Mouse (Mus musculus): Measurements from ENCODE around the gene Suv39h2. TPM values are rescaled to one million over a fixed set of nuclear protein-coding genes. Genes with fewer than 3 reads are reported as not detected.

Gene Suv39h2
- total RNA-seq (2022), result 1 to 10 TPM in 2 of 4 experiments, under 1 TPM in 2; 0.56 to 1.5 (median 1.0) TPM

DNA sequence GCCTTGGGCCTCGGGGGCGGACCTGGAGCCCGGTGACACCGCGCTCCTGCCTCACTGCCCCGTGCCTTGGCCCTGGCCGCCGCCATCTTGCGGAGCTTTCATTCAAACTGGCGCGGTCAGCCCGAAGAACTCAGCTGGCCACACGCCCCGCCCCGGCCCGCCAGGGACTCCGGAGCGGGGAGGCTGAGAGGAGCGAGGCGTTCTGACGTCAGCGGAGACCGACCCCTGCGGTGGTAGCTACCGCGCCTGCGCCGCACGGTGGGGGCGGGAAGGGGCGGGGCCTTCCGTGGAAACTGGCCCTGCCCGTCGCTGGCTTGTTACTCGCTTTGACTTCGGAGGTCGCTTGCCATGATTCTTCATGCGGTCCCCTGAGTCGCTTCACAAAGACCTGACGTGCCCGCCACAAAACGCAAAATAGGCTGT, at the start of gene Suv39h2:
Gene Suv39h2 (minus strand): TSS at position 171 of the 423 bp plus-strand sequence.
- peak; percentile 96 for DNase-seq (ENCODE audit: low spot score)

DNA sequence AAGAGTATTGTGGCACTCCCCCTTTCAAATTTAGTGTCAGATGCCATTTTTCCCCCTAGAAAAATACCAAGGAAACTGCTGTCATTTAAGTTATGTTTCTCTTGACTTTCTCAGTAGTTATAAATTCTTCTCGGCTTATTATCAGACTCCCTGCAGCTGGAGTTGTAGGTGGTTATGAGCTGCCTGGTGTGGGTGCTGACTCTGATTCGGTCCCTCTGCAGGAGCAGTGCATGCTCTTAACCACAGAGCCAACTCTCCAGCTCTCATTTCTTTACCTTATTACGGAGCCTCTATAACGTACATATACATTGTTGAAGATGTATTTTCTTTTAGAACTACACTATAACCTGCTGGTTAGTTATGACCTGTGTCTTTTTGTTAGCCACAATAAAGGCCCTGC, 47.7 kb upstream of the Suv39h2 start:
- no peak for DNase-seq (ENCODE audit: low spot score)

DNA sequence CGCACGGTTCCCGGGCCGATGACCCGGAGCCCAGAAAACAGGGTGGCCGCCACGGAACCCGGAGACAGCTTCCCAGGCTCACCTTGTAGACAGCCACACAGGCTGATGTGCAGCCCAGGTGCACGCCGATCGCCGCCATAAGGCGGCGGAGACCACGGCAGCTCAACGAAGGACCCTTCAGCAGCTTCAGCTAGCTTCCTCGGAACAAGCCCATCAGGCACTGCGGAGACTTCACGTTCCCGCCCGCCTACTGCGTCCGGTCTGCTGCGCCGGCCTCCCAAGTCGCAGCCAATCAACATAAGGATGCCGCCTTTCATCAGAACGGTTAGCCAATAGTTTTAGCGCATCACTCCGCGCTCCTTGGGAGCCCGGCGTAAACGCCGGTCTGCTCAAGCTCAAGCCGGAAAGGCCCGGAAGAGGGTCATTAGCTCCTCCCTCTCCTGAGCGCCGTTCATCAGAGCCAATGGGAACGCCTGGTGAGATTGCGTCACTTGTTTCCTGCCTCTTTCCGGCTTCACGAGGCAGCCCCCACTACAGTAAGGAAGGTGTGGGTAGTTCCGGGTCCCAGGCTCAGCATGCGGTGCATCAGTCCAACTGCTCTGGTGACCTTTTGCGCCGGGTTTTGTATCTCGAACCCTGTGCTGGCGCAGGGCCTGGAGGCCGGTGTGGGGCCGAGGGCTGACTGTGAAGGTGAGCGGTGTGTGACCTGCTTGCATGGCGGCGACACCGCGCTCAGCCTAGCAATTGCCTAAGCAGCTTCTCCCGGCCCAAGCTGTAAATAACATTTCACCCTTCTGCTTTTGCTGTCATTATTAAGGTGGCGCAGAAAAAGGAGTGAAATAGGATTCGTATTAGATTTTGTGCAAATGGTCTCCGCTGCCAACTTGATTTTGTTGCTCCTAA, 38.0 kb upstream of the Suv39h2 start, which contains the start of the genes Gm45902, Hspa14 and Cdnf:
Gene Gm45902 (minus strand): TSS at position 239 of the 903 bp plus-strand sequence.
Gene Hspa14 (minus strand): TSS at position 263 of the 903 bp plus-strand sequence.
Gene Cdnf (plus strand): TSS at position 479 of the 903 bp plus-strand sequence.
- DNase-seq (ENCODE audit: low spot score), result peak; percentile 98

DNA sequence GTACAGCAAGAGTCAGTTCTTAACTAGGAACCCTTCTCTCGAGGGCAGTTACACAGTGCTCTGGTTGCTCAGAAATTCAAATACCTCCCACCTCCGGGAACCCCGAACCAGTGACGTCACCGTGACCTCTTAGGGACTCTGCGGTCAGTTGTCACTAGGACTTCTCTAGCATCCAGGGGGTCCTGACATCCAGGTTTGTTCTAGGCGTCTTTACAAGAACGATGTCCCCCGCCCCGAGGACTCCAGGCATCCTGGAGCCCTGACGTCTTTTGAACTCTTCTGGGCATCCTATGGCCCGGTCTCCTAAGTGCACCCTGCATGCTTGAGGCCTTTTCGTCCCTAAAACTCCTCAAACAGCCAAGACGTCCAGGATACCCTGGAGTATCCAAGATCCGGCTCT, 37.2 kb upstream of the Suv39h2 start:
- no peak for DNase-seq (ENCODE audit: low spot score)

DNA sequence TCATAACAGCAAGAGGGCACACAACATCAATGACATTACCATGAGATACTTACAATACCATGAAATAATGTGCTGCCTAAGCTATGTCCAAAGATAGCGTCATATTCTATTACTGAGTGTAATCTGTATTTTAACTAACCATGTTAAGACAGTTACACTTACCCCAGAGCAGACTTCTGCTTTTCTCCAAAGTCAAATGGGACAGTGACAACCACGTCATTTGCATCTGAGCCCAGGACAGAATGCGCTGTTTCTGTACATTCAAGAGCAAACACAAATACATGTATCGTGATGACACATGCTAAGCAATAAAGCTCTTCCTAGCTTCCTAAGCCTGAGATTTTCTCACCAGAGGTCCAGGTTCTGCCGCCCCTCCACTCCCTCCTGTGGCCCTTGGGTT, 26.1 kb upstream of the Suv39h2 start:
- DNase-seq (ENCODE audit: low spot score), result no peak

DNA sequence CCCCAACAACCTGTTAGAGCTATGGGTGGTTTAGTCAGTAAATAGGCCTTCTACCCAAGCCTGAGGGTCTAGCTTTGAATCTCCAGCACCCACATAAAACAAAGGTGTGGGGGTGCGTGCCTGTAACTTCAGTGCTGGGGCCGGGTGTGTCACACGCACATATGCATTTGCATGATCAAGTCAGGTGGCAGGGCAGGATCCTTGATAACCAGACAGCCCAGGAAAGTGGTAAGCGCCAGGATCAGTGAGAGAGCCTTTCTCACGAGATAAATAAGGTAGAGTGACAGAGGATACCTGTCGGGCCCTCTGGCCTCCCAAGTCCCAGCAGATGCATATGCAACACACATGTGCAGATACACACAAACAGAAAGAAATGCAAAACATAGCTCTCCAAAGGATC, 24.7 kb upstream of the Suv39h2 start:
- DNase-seq (ENCODE audit: low spot score), result no peak

DNA sequence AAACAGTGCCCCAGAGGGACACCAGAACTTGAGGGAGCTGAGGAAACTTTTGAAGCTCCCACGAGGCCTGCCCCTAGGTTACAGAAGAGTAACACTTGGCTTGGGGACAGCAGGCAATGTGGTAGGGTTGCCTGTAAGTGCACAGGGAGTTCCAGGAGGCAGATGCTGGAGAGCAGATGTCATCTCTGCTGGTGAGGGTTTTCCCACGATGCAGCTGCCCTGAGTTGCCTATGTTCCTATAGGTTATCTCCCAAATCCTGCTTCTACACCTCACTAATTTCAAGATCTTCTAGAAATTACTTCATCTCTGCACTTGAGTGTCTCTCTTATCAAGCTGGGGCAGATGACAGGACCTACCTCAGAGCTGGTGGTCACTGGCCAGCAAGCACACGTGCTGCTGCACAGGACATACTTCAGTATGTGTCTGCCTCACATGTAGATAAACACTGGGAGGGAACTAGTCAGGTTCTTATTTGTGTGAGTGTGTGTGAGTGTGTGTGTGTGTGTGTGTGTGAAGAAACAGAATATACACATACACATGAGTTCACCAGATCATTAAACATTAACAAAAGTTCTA, 19.1 kb upstream of the Suv39h2 start:
- no peak for DNase-seq (ENCODE audit: low spot score)

DNA sequence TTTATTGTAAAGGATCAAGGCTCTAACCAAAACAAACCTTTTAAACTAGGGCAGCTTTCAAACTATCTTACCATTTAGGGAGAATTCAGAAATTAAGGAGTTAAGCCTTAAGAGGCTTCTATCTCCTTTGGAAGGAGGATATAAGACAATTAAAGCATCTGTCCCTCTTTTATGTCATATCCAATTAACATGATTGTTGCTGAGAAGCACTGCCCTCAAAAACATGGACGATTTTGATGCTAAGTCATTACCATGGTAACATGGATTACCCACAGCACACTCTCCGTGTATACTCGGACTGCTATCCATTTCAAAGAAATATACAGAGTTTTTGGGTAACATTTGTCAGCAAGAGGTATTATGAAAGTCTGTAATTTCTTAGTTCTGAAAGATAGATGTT, 15.0 kb upstream of the Suv39h2 start:
- DNase-seq (ENCODE audit: low spot score), result no peak

DNA sequence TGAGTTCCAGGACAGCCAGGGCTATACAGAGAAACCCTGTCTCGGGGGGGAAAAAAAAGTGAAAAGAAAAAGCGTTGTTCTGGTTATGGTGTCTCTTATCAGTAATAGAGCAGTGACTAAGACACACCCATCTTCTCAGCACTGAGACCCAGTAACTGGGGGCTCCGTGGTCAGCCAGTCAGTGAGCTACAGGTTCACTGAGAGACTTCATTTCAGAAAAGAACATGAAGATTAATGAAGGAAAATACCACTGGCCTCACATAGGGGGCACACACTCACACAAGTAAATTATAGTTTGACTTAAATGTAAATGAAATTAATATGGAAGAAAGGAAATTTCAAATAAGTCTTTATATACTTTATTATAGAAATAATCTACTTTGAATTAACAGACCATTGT, 5.4 kb upstream of the Suv39h2 start:
- no peak for DNase-seq (ENCODE audit: low spot score)

DNA sequence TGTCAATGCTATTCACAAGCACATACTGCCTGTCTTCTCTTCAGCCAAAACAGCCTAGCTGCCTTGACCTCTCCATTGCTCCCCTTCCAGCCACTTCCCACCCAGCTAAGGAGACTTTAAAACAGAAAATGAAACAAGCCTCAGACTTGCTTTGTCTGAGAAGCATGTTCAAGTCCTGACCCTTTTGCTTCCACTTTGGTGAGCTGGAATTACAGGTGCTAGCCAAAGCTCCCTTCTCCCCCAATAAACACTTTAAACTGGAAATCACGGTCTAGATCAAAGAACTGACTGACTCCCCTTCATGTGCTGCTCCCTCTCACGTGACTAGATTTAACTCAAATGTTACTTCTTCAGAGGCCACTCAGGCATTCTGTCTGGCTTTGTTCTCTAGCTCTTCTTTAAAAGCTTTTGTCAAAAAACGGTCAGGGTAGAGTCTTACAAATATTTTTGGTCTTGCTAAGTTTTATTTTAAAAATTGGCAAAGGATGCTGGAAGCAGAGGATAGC, 968 bp upstream of the Suv39h2 start:
- DNase-seq (ENCODE audit: low spot score), result no peak

DNA sequence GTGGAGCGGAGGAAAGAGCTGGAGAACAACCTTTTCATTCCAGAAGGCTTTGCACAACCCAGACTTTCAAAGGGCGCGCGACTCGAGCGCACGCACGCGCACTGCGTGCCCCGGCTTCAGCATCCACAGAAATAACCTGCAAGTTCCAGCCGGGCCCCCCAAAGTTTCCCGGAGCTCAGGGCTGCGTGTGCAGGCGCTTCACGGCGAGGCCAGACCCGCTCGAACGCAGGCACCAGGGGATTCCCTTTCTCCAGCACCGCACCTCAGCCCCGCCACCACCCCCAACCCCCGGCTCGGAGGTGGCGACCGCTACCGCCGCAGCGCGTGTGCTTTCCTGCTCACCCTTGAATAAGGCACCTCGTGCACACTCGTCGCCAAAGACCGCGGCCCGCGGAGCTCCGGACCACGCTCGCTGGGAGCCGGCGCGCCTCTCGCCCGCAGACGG, 448 bp downstream of the Suv39h2 start:
- peak; percentile 41 for DNase-seq (ENCODE audit: low spot score)

DNA sequence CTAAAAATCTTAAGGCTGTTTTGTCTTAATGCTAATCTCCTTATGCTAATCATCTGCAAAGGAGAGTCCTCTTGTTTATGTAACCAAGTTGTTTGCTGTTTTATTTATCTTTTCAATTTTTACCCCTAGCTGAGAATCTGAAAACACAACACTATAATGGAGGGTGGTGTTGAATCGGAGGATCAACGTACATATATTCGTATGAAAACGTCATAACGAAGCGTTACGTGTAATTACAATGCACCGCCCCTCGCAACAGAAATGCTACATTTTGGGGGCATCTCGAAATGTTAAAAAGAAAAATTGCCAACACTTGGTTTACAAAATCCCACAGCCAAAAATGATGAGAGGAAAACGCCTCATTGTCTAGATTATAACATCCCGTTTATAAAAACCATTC, 940 bp downstream of the Suv39h2 start:
- no peak for DNase-seq (ENCODE audit: low spot score)

DNA sequence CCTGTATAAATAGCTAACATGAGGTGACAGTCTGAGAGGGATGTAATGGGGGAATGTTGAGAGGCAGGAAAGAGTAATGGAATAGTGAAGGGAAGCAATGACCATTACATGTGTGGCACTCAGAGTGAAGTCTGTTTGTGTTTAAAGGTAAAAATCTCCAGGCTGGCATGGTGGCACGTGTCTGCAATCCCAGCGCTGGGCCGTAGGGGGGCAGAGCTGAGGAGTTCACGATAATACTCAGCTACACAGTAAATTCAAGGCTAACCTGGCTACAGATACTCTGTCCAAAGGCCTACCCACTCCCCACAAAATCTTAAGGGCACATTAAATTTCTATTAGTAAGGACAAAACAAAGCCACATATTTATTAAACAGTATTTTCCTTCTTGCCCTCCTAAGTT, 18.2 kb downstream of the Suv39h2 start:
- DNase-seq (ENCODE audit: low spot score), result no peak

DNA sequence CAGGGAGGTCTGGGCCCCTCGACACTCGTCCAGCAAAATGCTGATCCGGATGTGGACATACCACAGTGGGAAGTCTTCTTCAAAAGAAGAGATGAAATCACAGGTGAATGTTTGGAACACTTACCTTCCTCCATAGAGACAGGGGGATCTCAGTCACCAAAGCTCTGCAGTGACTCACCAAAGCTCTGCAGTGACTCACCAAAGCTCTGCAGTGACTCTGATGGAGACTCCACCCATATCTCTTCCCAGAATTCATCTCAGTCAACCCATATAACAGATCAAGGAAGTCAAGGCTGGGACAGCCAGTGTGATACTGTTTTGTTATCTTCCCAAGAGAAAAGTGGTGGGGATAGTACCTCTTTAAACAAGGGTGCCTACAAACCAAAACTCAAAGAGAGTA, 21.7 kb downstream of the Suv39h2 start:
- no peak for DNase-seq (ENCODE audit: low spot score)

DNA sequence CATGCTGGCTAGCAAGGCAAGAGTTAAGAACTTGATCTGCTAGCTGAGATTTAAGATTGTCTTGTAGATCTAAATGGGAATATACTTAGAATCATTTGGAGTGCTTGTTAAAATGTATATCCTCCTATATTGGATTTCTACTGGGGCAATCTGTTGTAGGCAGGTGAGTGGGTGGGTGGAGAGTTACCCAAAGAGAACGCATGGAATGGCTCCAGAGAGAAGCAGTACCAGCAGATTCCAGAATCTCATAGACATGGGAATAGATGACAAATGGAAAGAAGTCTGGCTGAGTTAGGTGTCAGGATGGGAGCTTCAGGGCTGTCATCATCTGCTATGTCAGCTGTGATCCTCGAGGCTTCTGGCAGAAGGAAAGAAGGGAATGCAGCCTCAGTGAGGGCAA, 25.4 kb downstream of the Suv39h2 start:
- no peak for DNase-seq (ENCODE audit: low spot score)

DNA sequence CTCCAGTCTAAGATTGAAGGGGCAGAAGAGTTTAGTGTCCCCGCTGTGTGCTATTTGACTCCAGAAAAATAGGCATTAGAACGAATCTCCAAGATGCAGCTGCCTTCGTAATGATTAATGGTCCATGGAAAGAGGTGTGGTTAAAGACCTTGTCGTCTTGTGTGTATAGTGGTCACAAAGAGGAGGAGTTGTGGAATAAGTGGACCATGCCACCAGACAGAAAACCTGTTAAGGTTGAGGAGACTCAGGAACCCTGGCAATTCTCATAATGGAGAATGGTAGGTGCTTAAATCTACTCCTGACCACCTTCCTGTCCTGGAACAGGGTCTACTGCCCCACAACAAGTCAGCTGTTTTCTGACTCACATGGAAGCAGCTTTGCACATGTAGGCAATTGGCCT, 28.8 kb downstream of the Suv39h2 start:
- DNase-seq (ENCODE audit: low spot score), result no peak

DNA sequence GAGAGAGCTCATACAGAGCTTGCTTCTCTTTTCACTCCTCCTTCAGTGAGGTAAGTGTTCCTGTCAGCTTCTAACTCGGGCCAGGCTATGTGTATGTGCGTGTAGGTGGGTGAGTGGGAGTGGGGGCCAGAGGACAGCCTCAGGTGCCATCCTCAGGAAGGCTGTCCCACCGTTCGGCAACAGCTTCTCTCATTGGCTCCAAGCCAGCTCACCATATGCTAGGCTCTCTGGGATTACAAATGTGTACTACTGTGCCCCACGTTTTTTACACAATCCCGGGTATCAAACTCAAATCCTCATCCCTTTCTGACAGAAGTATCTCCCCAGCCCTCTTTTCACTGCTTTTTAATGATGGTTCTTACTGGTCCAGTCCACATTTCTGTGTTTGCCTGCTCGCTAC, 30.6 kb downstream of the Suv39h2 start:
- DNase-seq (ENCODE audit: low spot score), result no peak

DNA sequence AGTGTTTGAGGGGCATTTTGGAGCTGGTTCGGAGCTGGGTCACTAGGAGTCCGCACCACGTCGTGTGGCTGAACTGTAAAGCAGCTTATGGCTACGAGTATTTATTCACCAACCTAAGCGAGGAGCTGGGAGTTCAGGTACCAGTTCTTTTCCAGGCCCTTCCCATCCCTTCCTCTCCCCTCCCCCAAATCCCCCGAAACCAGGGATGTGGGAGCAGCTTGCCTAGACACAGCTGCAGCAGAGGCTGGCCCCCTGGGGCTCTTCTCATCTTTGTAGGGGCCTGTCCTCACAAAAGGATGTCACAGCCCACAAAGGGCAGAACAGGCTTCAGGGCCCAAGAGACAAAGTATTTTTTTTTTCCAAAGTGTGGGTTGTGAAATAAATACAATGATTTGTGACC, 36.9 kb downstream of the Suv39h2 start:
- no peak for DNase-seq (ENCODE audit: low spot score)

DNA sequence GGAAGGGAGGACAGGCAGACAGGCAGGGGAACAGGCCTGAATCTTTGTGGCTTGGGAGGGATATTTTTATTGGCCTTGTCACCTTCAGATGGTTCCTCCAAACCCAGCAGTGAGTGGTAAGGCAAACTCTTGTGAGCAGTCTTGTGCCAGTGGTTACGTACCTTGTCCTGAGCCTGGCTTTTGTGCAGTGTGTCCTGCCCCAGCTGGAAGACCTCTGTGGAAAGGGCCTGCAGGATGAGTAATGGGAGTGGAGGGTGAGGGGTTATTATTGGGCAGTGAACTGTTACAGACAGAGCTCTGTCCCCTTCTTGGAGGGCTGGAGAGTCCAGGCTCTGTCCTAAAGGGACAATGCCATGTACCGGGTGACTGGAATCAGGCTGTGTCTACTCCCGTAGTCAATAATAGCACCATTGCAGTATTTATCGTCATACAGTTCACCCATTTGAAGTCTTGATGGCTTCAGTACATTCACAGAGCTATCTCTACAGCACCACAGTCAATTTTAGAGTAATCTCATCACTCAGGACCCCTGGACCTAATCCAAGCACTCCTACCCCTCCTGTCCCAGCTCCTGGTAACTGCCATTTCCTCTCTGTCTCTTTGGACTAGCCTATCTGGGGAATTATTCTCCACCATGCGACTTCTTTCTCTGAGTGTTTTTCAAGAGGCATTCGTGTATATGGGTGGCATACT, 39.3 kb downstream of the Suv39h2 start:
- no peak for DNase-seq (ENCODE audit: low spot score)

DNA sequence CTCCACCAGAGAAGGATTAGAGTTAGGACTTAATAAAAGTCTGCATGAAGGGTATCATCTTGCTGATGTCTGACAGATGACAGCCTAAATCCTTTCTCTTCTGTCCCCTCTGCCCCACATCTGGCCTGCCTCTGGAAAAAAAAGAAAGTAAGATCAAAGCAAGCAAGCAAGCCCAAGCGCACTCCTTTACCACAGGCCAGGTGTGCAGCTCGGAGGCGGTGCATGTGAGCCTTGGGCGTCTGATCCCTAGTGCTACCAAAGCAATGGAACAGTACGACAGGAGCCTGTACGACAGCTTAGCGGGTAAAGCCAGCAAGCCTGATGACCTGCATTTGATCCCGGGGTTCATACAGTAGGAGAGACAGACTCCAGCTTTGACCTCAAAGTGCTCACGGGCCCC, 43.9 kb downstream of the Suv39h2 start:
- DNase-seq (ENCODE audit: low spot score), result no peak

DNA sequence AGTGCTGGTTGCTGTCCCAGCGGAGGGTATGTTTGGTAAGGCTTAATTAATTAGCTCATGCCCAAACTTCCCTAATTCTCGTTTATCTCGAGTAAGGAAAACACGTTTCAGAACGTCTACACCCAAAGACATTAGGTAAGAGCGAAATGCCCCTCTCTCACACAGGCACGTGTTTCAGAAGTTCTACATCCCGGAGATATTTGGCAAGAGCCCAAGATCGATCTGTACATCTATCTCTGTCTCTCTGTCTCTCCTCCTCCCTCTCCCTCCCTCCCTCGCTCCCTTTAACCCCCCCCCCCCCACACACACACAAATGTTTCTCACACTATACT, 50.3 kb downstream of the Suv39h2 start:
- DNase-seq (ENCODE audit: low spot score), result no peak

Measured in heart, adult 8-10 months (tissue).